In genomic region chr19:5874969-5875480, GRCm38 (mm10) we compare ENCODE assay signal across 8 mouse cellular contexts. TPM values are rescaled to one million over a fixed set of nuclear protein-coding genes. Genes with fewer than 3 reads are reported as not detected.
A peak's percentile ranks its signal among the peaks of the same experiment; 100 is the strongest.
DNase-seq lines count a peak whose midpoint lies in the region; ATAC-seq lines count a peak whose summit lies in the region.

Gene Frmd8 (minus strand): TSS chr19:5875274.

- WGBS in hindbrain, embryonic 11.5 days = under 1% methylated on average over 37 of the region's 37 CpGs

- H3K9ac ChIP-seq in hindbrain, embryonic 11.5 days (ENCODE audit: low read depth, low read length) = peak within 1 kb of the TSS; percentile 88

- H3K4me2 ChIP-seq in hindbrain, embryonic 11.5 days (replicated peaks; ENCODE audit: low read depth, low read length) = peak within 1 kb of the TSS; percentile 64

- H3K27me3 ChIP-seq in hindbrain, embryonic 11.5 days (ENCODE audit: control insufficient read depth, insufficient read depth, low read length) = no peaks in the 10 kb centered on the region

- peak within 1 kb of the TSS; percentile 81 for H3K4me3 ChIP-seq in hindbrain, embryonic 11.5 days (ENCODE audit: low read depth, low read length)

- no peaks in the 10 kb centered on the region for H3K9me3 ChIP-seq in hindbrain, embryonic 11.5 days (ENCODE audit: control insufficient read depth, low read length)

- H3K4me1 ChIP-seq in hindbrain, embryonic 11.5 days (replicated peaks; ENCODE audit: control insufficient read depth, insufficient read depth, low read length) = peaks cover 4% of the 10 kb centered on the region; the same call in 1 of the 2 replicates

- H3K36me3 ChIP-seq in hindbrain, embryonic 11.5 days (ENCODE audit: control insufficient read depth, insufficient read depth, low read length) = no peaks in the 10 kb centered on the region

- peak; percentile 88 for ATAC-seq in hindbrain, embryonic 11.5 days (ENCODE audit: low FRiP score)

- DNase-seq in Muller cell, postnatal 12 days (ENCODE audit: inconsistent ontology term) = peak; percentile 90
- peak; percentile 94 for DNase-seq in cerebellum, adult 9-11 months
- peak; percentile 89 to 95 for DNase-seq in frontal cortex, adult 2 months (ENCODE audit: extremely low spot score in 1 of 2, low spot score in 1 of 2)
- peak; percentile 97 for DNase-seq in hindbrain, embryonic 11.5 days (ENCODE audit: low spot score)
- peak; percentile 88 to 93 for DNase-seq in layer of hippocampus, postnatal 10 days (ENCODE audit: low spot score in 2 of 2)
- peak; percentile 98 for DNase-seq in lung, postnatal 10 days
- DNase-seq in ovary, postnatal 36 days (ENCODE audit: low spot score) = peak; percentile 92
- peak; percentile 95 for DNase-seq in thymus, postnatal 25 days

- peak within 1 kb of the TSS; percentile 34; the same call in 1 of the 2 replicates for H3K27ac ChIP-seq in hindbrain, embryonic 11.5 days (ENCODE audit: low read depth, low read length)

RNA-seq across cellular contexts. Expression of gene Frmd8, which starts in this region (rescaled TPM):
- polyA plus RNA-seq in frontal cortex, adult 2 months (2012; rRNA removed) = 13.1 and 15.6 TPM in 2 replicates
- polyA plus RNA-seq in hindbrain, embryonic 11.5 days (2014; fragmentation: Nextera tagmentation; extraction: Ambion mirVana) = 14.9 and 15.8 TPM in 2 replicates
- 10 to 100 TPM; 10.7 to 14.8 TPM for total RNA-seq in layer of hippocampus, postnatal 10 days (2021)

Comparison
In these comparisons a context has a peak if more than half of its experiments do, and no peak if none do; other contexts are left out.
1. Peak in every context shown above with its lines: DNase-seq, ATAC-seq, H3K4me3 ChIP-seq and H3K27ac ChIP-seq.